Mouse (Mus musculus) layer of hippocampus, postnatal 36 days (tissue): ENCODE results near the gene Rcan3. TPM values are rescaled to one million over a fixed set of nuclear protein-coding genes. Genes with fewer than 3 reads are reported as not detected.

Source experiments
- DNase-seq, 2 experiments: peaks; one replicate each; pipeline ENCODE4 v3.0.0; 2022
- total RNA-seq, 2 experiments: library from RNA; stranded (reverse); gene quantifications; 2 replicates each; pipeline ENCODE4 v1.2.3; 2021

Rcan3 gene
- 10 to 100 TPM; 26.8 to 27.5 TPM for total RNA-seq

- DNase-seq: peak; percentile 31 to 47
These were observed at the start of gene Rcan3 for GRCm38 (mm10) chr4:135433443-135434394. Gene Rcan3 (minus strand): TSS chr4:135433853.

GRCm38 (mm10) chr4:135480370-135480769, 46.7 kb upstream of the Rcan3 start:
- no peak for DNase-seq

DNA sequence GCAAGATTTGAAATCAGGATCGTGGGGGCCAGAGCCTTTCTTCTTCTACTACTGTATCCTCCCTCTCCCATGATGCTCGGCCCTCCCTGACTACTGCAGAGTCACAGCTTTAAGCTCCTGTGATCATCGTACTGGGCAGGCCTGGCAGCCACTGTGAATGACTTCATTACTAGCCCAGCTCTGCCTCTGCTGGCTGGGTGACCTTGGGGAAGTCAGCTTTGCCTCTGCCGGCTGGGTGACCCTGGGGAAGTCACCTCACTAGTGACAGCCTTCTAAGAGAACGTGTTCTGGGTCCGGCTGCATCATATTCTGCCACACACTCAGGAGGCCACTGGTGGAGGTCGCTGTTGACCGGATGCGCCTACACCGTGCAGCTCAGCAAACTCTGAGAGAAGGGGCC, 44.2 kb upstream of the Rcan3 start:
- no peak for DNase-seq

- no peak for DNase-seq
These were observed 29.8 kb upstream of the Rcan3 start for GRCm38 (mm10) chr4:135463406-135463805.

DNA sequence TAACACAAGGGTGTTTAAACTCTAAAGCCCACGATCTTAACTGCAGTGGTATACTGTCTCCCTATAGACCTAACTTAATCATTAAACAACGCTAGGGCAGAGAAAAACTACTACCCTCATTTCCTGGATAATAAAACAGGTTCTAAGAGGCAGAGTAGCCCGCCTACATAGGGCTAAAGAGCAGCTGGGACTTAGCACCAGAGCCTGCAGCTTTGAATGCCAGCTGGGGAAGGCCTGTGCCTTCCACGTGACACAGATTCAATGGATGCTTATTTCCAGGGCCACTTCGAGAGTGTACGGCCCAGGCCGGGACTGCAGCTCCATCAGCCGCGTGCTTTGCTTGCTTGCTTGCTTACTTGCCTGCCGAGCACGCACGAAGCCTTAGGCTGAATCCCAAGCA, 19.9 kb upstream of the Rcan3 start:
- no peak for DNase-seq

DNA sequence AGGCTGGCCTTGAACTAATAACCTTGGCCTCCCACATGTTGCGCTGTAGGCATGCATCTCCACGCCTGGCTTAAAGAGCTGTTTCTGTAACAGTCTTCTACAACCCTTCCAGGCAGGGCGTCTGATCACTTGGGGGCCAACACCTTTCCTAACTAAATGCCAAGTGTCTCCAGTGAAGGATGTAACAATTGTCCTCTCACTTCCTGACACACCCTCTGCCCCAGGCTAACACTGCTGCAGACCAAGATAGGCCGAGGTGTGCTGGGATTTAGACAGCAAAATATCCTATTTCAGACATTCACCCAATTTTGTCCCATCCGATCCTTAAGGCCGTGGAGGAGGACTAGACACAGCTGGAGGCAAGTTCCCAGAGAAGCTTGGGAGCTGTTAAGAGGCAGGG, 19.5 kb upstream of the Rcan3 start:
- DNase-seq: no peak

DNA sequence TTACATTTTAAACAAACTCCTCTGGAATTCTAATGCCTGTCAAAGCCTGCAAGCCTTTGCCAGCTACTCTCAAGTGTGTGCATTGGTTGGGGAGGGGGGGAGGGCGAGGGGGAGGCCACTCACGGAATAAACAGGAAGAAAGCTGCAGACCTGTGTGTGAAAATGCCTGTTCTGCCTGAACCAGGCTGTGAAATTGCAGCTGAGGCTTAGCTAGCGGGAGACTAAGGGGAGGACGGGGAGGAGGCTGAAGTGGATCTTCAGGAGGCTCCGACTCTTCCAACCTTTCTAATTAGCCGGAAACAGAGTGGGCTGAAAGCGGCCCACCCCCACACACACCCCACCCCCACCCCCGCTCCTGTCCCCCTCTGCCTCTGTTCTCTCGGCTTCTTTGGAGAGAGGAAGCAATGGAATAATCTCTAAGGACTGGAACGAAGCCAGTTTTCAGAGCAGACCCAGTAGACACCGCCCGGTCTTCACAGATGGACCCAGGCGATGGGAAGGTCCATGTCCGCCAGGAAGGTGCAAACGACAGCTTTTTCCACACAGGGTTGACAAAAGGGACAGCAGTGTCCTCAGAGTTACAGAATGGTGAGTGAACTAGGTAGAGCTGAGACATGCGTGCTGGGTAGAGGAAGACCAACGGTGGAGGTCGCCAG, 17.8 kb upstream of the Rcan3 start:
- no peak for DNase-seq

- DNase-seq: no peak
These were observed 8.8 kb upstream of the Rcan3 start for GRCm38 (mm10) chr4:135442473-135442872.

DNA sequence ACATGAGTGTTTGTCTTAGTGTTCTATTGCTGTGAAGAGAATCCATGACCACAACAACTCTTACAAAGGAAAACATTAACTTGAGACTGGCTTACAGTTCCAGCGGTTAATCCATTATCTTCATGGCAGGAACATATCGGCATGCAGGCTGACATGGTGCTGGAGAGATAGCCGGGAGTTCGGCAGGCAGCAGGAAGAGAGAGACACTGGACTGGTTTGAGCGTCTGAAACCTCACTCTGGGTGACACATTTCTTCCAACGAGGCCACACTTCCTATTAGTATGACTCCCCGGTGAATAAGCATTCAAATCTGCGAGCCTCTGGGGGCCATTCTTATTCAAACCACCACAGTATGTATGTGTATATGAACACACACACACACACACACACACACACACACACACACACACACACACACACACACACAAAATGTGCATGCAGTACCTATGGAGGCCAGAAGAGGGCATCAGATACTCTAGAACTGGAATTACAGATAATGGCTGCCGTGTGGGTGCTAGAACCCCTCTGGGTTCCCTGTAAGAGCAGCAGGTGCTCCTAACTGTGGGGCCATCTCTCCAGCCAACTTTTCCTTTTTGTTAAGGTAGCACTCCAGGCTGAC, 6.4 kb upstream of the Rcan3 start:
- DNase-seq: no peak

DNA sequence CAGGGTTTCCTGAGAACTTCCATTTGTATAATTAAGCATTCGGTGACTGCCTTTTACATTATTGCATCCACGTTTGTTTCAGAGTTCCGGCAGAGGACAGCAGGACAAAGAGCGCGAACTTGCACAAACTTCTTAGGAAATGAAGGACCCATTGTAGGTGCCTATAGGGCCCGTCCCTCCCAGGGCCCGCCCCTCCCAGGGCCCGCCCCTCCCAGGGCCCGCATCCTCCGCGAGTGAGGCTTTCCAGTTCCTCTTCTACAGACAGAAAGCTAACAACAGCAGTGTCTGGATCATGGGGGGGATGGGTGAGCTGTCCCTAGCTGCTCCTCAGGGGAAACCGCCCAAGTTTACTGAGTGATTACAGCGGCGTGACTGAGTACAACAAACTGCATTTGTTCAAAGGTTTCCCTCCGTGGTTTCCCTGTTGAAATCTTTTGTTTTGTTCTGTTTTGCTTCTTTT, 5.6 kb upstream of the Rcan3 start:
- DNase-seq: no peak

DNA sequence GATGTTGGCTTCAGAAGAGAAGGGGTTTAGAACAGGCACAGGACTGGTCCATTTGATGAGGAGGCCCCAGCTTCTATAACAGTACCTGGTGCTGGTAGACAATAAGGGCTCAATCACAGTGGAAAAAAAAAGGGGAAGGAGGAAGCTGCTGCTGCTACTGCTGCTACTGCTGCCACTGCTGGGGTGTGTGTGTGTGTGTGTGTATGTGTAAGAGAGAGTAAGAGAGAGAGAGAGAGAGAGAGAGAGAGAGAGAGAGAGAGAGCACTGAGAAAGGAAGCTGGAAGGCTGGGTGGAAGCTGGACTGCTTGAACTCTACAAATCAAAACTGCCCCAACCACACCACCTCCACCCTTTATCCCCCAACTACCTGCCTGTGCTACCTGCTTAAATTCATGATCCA, 4.3 kb upstream of the Rcan3 start:
- DNase-seq: no peak

DNA sequence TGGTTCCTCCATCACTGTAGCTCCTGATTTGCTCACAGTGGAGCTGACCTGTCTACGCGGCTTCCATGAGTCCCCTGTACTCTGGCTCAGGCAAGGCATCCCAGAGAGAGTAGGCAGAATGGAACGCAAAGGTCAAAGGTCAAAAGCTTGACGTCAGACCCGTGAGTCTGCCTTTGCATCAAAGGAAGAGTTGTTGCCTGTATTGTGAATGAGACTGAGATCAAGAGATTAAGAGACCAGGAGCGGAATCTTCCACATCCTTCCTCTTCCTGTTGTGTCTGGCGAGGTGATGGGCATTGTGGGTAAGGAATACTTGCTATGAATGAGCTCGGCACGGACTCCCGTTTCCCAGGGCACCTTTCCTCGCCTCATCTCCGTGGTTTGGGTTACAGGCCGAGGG, 2.6 kb upstream of the Rcan3 start:
- no peak for DNase-seq

GRCm38 (mm10) chr4:135434395-135434789, 739 bp upstream of the Rcan3 start:
- DNase-seq: no peak

- peak; percentile 11 to 14 for DNase-seq
These were observed 589 bp downstream of the Rcan3 start for GRCm38 (mm10) chr4:135433086-135433442.

GRCm38 (mm10) chr4:135429990-135430760, 3.5 kb downstream of the Rcan3 start:
- no peak for DNase-seq

GRCm38 (mm10) chr4:135429383-135429782, 4.3 kb downstream of the Rcan3 start:
- no peak for DNase-seq

DNA sequence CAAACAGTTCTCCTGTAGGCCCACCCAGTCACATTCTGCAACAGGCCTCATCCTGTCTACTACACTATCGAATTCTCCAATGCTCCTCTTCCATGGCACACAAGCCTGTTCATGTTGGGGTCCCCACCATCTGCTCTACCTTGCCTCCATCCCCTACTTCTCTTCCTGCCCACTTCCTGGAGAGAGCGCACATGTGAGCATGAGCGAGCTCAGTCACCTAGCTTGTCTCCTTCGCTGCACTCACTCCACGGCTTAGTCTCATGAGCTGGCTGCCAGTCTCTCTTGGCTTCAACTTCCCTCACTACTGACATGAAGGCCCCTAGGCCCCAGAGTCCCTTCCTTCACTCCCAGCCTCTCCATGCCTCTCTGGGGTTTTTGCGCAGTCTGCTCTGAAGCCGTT, 7.1 kb downstream of the Rcan3 start:
- no peak for DNase-seq

DNA sequence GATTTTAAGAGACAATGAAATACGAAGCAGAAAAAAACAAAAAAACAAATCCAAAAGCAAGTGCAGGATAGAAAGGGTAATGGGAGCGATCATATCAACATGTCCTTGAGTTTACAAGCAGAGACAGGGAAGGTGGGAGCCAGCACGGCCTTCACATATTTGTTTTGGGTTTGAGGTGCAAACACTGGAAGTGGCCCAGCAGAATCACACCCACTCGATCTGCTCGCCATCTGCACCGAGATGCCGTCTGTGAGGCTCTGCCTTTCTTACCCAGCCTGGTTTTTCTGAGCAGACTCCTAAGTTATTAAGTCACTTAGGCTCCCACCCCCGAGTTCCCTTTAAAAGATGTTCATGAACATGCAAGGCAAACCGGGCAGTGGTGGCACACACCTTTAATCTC, 8.0 kb downstream of the Rcan3 start:
- peak; percentile 77 for DNase-seq

DNA sequence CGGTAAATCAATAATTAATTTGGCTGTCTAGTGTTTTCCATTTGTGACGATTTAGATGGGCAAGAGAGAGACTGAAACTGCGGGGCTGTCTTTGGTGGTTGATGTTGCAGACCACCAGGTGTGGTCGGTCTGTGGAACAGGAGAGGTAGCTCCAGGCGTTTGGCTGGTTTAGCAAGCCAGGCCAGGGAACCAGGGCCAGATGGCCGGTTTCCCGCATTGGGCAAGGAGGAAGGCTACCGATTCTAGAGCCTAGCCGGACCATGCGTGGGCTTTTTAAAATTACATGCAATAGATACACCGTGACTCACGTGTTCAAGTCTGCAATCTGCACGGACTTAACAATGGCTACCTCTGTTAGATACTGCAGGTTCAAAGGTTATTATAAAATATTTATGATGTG, 12.7 kb downstream of the Rcan3 start:
- DNase-seq: no peak

- no peak for DNase-seq
These were observed 13.2 kb downstream of the Rcan3 start for GRCm38 (mm10) chr4:135420416-135420815.

DNA sequence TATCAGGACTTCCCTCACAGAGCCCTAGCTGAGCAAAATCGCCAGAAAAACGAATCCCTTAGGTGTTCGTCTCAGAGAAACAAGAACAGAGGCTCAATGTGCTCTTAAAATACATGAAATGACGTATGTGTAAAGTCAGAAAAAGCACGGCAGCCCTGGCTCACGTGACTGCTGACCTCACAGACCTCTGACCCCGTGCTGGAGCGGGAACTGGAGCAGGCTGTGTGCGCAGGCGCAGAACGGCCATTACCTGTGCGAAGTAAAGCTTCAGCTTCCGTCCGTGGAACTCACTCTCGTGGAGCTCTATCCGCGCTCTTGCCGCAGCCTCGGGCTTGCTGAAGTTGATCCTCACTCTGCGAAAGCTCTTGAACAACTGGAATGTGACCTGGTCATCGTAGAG, 13.7 kb downstream of the Rcan3 start:
- DNase-seq: no peak

- no peak for DNase-seq
These were observed 17.3 kb downstream of the Rcan3 start for GRCm38 (mm10) chr4:135416367-135416766.

- DNase-seq: no peak
These were observed 20.2 kb downstream of the Rcan3 start for GRCm38 (mm10) chr4:135413491-135413890.
